Mouse (Mus musculus) c-Kit-negative CD71-positive TER-119-positive erythroid progenitor cells, embryonic 14.5 days (primary cell): ENCODE results near the gene Tut7.
"Not testable (repeated sequence)": the region's sequence is repeated elsewhere in the genome, so short reads cannot be mapped to it uniquely, and the experiment has no call there.

Experiments used
- DNase-seq: peaks from one replicate; pipeline ENCODE4 v3.0.0-alpha.2; 2013; ENCODE audit warnings: low read depth, low spot score

The Tut7 gene

DNA sequence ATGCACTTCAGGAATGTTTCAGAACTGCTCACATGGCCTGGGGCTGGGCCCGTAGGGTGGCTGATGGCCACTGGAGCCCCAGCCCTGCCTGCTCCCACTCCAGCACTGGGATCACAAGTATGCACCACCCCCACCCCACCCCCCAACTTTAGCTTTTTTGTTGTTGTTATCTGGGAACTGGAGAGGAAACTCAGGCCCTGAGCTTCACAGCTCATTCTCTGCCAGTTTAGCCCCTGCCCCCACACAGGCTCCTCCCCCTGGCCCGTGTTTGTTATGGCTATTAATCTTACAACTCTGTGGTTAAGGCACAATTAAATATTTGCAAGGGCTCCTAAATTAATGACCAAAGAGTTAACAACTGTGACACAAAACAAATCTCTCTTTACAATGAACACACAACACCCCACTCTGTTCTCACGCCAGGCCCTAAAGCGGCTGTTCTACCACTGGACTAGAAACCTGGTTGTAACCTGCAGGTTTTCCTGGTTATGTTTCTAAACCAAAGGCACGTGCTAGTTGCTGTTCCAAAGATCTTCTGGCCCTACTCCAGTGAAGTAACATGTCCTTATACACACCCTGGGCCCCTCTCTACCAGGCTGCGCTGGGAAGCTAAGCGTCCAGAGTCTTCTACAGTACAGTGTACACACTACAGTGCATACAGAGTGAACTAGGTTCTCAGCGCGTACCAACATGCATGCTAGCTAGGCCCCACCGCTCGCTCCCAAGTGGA is 56.0 kb downstream of the Tut7 start:
- DNase-seq = no peak

DNA sequence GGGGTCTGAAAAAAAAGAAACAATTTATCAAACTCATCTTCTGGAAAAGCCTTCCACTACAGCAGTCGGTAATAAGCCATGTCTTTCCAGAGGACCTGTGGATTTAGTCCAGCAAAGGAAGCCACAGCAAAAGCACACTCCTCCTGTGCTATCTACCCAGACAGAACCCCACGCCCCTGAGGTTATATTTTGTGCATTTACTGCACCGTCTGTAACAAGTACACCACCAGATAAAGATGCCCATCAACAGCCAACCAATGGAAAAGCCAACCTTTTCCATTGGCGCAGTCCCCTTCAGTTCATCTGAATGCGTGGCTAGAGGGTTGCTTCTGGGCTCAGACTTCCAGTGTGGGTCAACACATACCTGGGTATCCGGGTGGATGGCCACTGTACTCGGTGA is 60.2 kb downstream of the Tut7 start:
- peak; percentile 34 for DNase-seq

DNA sequence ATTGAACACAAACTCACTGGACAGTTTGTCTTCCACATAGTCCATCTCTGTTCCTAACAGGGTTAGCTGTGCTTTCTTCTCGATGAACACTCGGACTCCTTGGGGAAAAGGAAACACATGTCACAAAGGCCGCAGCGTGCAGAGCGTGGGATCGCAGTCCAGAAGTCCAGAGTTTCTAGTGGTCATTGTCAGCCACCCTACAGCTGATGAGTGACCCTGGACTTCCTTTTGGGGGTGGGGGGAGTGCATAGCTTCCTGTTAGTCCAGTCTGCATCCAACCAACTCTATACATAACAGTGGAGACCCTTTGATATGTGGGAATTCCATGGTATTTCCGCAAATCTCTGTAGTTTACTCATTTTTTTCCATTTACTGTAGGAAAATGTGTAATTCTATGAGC is 66.0 kb downstream of the Tut7 start:
- no peak for DNase-seq

DNA sequence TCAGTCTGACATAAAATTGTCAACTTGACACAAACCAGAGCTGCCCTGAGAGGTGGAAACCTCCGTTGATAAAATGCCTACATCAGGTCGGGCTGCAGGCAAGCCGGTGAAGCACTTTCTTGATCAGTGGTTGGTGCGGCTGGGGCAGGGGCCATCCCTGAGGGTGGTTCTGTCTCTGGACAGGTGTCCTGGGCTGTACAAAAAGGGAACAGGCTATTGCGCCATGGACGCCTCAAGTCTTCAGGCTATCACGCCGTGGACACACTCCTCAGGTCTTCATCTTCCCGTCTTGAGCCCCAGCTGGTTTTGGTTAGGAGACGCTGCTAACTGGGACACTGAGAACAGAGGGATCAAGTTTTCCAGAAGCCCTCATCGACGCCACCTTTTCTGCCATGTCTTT is 72.6 kb downstream of the Tut7 start:
- no peak for DNase-seq

DNA sequence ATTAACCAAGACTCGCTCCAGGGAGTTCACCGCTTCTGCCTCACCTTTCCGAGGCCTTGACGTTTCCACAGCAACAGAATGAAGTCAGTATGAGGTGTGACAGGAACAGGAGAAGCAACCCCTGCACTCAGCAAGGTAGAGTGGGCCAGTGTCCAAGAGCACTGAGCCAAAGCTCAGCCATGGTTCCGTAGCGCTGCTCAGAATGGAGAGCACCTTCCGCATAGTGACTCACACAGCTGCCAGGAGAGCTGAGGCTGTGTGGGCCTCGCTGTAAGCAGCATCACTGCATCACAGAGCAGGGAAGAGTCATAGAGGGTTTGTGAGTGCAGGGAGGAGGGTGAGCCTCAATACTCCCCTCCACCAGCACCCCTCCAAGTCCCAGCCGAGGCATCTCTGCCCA is 76.2 kb downstream of the Tut7 start, which contains the start of gene 1700014D04Rik:
1700014D04Rik (minus strand) TSS at position 42 of the 400 bp plus-strand sequence.
- no peak for DNase-seq

DNA sequence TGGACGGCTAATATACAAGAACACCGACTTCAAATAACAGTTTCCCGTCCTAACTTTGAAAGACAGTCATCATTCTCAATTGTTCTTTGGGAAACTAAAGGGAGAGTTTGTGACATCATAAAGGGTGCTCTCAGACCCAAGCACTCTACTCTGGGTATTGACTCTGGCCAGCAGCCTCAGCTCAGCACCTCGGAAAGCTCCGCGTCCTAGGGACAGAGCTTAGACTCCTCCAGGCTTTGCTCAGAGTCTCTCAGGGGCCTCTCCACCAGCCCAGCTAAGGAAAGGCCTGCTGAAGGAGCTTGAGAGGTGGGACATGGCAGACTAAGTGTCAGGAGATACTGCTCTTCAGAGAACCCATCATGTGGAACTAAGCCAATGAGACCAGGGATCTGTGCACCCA is 76.8 kb downstream of the Tut7 start:
- no peak for DNase-seq

DNA sequence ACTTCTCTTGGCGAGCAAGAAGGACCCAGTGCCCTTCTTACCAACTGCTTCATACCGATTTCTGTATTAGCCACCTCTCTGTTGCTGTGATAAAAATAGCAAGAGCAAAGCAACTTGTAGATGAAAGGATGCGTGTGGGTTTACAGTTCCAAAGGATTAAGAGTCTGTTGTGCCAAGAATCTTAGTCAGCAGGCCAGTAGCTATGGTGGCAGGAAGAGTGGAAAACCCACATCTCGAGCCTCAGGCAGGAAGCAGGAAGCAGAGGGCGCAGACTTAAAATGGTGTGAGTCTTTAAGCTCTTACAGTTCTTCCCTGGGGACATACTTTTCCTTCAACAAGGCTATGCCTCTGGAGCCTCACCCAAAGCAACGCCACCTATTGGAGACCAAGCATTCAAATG is 77.5 kb downstream of the Tut7 start:
- no peak for DNase-seq

DNA sequence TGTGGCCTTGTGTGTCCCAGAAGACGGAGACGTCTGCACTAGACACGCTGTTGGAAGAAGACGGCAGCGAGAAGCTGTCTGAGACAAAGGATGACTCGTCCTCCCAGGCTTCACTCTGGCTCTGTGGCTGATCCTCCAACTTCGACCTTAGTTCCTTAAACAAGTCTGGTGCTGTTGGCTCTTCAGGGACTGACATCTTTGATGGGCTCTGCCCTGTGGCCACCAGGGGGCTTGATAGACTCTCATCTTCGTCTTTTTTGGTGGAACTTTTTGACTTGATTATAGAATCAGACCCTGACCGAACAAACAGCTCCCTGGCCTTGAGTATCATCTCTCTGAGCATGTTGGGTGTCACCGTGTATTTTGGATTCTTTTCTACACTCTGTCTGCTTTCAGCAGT is 81.2 kb downstream of the Tut7 start:
- DNase-seq = no peak

DNA sequence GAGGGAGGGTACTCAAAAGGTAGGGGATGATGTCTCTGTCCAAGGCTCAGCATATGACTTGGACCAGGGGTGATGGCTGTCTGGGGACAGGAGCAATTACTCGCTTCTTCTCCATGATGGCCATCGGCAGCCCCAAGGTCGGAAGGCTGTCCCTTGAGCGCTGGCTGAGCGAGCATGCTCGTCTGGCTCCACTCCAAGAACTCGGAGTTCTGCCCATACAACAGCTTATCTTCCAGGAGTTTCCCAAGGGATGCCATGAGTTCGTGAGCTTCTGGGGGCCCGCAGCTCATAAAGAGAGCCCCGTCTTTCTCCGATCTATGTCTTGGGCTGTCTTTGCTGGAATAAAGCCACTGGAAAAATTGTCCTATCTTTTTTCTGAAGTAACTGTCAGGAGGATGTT is 81.9 kb downstream of the Tut7 start:
- DNase-seq = no peak

DNA sequence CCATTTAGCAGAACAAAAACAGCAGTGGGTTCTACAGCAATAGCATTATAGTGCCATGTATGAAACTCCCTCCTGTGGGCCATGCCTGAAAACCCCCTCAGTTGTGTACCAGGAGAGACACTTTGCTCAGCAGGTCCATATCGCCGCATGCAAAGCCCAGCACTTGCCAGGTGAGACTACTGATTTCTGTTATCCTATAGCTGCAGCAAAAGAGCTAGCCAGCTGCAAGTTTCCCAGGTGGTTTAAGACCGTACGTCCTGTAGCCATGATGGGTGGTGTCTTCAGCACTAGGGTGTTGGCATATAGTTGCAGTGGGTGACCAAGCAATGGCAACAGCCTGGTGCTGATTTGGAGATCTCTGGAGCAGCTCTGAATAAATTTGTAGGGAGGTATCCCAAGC is 83.5 kb downstream of the Tut7 start:
- DNase-seq = peak; percentile 65

DNA sequence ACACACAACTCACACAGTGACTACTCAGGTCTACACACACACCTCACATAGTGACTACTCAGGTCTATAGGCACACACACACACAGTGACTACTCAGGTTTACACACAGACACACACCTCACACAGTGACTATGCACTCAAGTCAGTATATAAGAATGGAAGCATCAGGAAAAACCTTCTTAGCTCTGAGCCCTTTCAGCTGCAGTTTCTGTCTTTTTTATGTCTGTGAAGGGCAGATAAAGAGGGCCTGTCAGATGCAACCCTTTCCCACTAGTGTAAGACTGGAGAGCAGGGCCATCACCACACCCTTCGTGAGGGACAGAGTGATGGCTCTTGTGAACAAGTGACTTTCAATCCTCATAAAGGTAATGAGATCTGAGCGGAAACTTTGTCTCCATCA is 84.5 kb downstream of the Tut7 start:
- peak; percentile 75 for DNase-seq

DNA sequence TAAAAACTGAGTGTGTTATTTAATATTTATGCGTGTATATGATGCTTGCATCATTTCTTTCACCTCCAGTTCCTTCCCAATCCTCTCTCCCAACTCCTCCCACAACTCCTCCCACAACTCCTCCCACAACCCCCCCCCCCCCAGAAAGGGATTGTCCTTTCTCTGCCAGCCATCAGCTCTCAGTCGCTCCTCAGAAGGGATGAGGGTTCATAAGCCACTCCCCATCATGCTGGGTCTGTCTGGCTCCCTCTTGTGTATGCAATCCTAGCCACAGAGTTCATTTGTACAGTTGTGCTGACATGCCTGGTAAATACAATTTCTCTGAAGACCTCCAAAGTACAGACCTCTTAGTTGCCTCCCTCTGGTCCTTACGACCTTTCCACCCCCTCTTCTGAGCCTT is 87.8 kb downstream of the Tut7 start:
- no peak for DNase-seq

DNA sequence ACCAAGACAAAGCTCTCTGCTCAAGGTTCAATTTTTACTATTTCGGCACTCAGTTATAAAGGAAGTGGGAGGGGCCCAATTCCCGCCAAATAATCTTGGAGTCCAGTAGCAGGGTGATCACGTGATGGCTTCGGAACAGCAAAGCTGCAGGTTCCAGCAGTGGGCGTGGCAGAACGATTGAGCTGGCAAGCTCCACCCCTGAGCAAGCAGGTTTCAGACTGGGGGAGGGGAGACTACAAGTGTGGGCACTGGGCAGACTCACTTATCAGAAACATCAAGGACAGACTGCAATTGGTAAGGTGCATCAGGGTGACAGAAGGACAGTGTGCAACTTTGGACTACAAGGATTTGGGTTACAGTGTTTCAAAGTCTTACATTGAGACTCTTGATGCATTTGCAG is 88.6 kb downstream of the Tut7 start:
- not testable (repeated sequence) for DNase-seq

DNA sequence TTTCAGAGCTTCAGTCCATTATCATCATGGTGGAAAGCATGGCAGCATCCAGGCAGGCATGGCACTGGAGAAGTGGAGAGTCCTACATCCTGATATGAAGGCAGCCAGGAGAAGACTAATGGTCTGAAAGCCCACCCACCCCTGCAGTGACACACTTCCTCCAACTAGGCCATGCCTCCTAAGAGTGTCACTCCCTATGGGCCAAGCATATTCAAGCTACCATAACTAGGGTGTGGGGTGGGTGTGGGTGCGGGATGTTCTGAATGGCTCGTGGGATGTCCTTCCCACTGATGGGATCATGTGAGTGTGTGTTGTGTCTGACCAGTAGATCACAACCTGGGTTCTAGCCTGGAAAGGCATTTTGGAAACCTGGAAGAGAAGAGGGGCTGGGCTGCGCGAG is 89.0 kb downstream of the Tut7 start:
- no peak for DNase-seq

DNA sequence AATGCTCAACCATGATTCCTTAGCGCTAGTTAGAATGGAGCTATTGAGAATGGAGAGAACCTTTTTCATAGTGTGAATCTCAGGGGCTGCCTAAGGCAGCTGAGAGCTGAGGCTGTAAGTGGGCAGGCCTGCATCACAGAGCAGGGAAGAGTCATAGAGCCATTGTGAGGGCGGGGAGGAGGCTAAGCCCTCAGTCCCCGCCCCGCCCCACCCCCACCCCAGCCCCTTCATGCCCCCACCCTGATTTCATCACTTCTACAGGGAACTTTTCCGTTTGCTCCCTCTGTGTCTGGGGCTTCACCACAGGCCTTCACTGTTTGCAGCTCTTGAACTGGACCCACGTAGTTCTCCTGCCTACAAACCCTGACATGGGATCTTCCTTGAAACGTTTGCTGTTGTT is 91.3 kb downstream of the Tut7 start, which contains the start of gene Spata31d1d:
Spata31d1d (minus strand) TSS at position 101 of the 400 bp plus-strand sequence.
- DNase-seq = no peak

DNA sequence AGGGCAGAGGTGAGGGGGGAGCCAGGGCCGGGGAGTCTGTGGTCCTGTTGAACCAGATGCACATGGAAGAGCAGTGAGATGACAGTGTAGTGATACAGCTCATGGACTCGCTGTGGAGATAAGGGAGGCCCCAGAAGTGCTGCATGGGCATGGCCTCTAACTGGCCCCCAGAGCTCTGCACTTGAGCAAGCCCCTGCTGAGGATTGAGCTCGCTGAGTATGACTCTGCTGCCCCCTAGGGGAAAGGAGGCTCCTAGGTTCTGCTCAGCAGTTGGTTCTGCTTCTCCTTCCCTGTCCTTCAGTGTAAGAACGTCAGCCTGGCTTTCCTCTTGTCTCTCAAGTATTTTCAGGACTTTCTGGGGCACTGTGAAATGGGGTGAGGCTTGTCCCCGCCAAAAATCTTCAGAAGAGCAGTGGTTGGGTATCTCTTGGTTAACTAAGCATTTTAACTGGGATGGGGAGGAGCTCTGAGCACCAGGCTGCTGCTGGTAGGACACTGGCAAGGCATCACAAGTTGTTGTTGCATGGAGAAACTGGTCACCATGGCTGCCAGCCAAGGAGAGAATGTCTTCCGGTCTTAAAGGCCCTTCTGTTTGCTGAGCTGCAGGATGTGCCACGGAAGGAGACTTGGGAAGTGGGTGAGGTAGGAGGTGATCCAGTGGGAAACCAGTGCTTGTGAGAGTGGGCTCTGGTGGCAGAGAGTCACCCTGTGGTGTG is 94.4 kb downstream of the Tut7 start:
- peak; percentile 68 for DNase-seq

DNA sequence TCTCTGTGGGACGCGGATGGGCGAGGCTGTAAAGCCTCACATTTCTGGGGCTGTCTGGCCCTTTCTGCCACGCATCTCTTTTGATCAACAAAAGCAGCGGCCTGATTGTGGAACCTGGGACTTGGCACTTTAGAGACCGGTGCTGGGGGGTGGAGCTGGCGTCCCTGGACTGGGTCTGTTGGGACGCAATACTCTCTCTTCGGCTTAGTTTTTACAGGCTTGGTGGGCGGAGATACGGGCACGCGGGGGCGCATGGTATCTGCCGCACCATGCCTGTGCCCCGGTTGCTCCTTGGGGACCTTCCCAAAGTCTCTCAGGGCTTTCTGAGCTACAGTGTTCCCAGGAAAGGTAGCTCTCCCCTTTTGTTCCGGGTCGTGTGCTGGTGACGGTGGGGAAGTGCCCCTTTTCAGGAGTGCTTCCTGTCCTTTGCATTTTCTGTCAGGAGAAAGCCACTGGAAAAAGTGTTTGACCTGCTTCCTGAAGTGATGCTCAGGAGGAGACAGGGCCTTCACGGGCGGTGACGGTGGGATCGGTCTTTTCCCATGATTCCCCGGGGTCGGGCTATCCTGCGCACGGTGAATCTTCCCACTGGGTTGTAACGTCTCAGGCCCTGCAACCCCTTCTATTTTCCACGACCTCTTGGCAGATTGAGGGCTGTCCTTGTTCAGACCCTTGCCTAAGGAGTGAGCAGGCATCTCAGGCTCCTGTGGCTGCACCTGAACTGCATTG is 96.6 kb downstream of the Tut7 start:
- no peak for DNase-seq

DNA sequence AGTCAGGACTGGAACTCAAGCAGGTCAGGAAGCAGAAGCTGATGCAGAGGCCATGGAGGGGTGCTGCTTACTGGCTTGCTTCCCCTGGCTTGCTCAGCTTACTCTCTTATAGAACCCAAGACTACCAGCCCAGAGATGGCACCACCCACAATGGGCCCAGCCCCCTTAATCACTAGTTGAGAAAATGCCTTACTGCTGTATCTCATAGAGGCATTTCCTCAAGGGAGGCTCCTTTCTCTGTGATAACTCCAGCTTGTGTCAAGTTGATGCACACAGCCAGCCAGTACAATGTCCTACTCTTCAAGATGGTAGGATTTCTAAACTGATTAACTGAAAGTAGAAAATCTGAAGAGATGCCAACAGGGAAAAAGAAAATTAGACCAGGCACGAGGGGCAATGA is 100.9 kb downstream of the Tut7 start:
- not testable (repeated sequence) for DNase-seq
